Mouse (Mus musculus) ovary, adult 18-20 months (tissue): ENCODE results near the gene Lrit3.

Source experiments
- DNase-seq: peaks from one replicate; pipeline ENCODE4 v3.0.0; 2022; ENCODE audit warnings: low spot score, mixed read lengths

Gene Lrit3

DNA sequence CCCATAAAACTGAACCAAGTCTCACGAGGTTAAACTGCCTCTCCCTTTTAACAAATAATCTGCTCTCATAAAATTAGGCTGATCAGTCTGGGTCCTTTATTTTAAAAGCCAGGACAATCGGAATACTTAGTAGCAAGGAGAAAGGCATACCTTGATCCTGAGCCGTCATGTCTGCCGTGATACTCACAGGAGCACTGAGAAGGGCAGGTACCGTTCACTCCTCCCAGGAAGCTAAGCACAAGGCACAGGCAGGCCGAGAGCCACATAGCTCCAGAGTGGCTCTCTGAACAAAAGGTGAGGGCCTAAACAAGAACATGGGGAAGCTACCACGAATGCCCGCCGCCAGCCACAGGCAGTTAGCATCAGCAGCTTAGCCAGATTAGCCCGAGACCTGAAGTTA is at the start of gene Lrit3:
Lrit3 (minus strand) TSS at position 266 of the 400 bp plus-strand sequence.
- DNase-seq: no peak

DNA sequence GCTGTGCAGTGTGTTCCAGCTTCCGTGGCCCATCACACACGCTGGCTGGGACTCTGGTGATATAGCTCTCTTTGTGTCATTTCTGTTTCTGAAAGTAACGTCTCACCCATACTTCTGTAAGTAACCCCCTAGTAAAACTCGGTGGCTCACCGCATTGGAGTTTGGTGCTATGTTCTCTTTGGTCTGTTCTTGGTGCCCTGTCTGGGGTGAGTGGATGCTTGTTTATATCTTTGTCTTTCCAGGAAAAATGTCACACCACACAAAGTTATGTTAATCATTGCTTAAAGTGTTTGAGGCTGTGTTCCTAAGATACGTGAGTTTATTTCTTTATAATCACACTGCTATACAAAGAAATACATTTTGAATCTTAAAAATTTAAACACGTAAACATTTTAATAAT is 43.0 kb upstream of the Lrit3 start:
- DNase-seq: no peak

GRCm38 (mm10) chr3:129845868-129846267 is 42.0 kb upstream of the Lrit3 start:
- DNase-seq: no peak

- DNase-seq: no peak
Observed at GRCm38 (mm10) chr3:129838017-129838416, 34.2 kb upstream of the Lrit3 start.

GRCm38 (mm10) chr3:129836965-129837364 is 33.1 kb upstream of the Lrit3 start:
- DNase-seq: no peak

GRCm38 (mm10) chr3:129836051-129836697 is 32.3 kb upstream of the Lrit3 start:
- peak; percentile 24 for DNase-seq

DNA sequence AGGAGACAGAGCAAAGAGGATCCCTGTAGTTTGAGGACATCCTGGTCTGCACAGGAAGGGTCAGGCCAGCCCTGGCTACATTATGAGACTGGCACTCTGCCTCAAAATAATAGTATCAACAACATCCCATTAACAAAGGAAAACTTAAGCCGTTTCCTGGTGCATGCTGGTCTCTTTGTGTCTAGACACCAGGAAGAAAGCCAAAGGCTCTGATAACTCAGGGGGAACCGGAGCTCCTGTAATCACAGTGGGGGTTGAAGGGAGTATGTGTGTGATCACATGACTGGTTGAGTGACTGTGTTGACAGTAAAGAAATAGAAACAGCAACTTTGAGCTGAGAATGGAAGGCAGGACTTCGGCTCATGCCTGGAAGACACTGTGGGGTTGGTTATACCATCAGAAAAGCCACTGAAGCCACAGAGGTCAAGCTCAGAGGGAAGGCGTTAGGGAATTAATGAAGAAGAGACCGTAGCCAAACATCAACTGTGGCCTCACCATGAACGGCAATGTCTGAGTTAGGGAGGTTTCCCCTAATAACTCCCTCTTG is 31.6 kb upstream of the Lrit3 start, which contains the start of gene Cfi:
Cfi (plus strand) TSS at position 497 of the 547 bp plus-strand sequence.
- DNase-seq: no peak

GRCm38 (mm10) chr3:129831035-129831568 is 27.3 kb upstream of the Lrit3 start, which contains the start of gene Gar1:
TSS of gene Gar1 (minus strand) at chr3:129831396.
- peak; percentile 89 for DNase-seq

DNA sequence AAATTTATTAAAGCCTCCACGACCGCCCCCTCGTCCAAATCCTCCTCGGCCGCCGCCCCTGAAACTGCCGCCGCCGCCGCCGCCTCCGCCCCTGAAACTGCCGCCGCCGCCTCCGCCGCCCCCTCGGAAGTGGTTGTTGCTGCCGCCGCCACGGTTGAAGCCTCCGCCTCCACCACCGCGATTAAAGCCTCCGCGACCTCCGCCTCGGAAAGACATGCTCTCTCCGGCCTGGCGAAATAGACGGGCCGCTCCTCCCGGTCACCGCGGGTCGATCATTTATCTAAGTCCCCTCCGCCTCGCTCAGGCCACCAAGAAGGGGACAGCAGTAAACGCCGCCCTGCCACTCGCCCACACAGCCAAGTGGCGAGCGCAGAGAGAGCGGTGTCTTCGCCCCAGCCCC is 26.8 kb upstream of the Lrit3 start:
- peak; percentile 3 for DNase-seq

GRCm38 (mm10) chr3:129827691-129828090 is 23.9 kb upstream of the Lrit3 start:
- DNase-seq: no peak

DNA sequence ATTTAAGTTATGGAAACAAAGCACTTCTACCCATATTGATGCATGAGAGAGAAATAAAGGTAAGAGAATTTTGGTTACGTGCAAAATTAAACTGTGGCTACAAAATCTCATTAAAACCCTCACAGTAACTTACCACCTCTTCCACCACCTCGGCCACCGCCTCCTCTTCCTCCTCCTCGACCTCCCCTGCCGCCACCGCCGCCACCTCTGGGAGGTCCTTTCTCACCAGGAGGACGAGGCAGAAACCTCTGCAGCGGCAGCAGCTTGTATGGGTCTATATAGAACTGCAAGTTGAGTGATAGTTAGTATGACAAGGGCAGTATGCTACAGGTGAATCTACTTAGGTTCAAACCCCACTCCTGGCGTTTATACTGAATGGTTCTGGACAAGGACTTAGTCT is 22.9 kb upstream of the Lrit3 start:
- DNase-seq: no peak

- no peak for DNase-seq
Observed at GRCm38 (mm10) chr3:129824891-129825290, 21.1 kb upstream of the Lrit3 start.

GRCm38 (mm10) chr3:129824146-129824545 is 20.3 kb upstream of the Lrit3 start:
- no peak for DNase-seq

DNA sequence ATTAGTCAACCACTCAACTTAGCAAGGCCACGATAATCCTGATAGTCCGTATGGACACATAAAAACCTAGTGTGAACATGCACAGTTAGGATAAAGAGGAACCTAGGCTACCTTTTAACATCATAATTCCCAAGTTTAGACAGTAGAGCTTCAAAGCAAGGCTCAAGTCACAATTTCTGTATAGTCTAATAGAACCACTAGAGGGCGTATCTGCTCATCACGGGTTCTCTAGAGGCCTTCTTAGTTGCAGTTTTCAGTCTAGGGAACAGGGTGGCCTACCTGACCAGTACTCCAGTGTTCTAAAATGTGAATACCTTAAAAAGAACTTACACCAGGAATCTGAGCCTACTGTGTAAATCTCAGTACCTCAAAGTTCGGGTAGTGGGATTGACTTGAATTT is 19.5 kb upstream of the Lrit3 start:
- no peak for DNase-seq

DNA sequence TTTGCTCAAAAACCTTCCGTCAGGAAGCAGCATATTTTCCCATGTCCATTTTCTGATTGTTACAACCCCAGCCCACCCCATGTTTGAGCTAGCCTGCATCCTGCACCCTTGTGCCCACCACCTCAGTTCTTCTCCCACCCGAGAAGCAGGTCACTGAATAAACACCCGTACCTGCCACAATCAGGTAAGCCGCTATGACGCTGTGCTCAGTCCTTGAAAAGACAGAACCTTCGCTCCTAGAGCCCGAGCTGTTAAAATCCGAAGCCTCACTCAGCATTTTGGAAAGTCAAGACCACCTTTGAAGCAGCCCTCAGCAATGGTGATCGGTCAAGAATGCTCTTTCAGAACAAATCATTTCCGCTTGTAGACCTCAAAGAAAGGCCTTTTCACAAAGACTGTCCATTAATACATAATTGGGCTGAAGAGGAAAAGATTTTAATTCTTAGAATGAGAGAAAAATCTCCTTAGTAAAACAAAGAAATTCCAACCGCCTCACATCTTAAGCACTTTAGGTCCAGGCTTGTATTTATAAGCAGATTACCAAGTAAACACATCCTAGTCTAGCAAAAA is 18.5 kb upstream of the Lrit3 start, which contains the start of gene Rrh:
Rrh (minus strand) TSS at position 382 of the 570 bp plus-strand sequence.
- no peak for DNase-seq

- no peak for DNase-seq
Observed at GRCm38 (mm10) chr3:129821736-129822135, 17.9 kb upstream of the Lrit3 start.

GRCm38 (mm10) chr3:129820847-129821246 is 17.0 kb upstream of the Lrit3 start:
- no peak for DNase-seq

DNA sequence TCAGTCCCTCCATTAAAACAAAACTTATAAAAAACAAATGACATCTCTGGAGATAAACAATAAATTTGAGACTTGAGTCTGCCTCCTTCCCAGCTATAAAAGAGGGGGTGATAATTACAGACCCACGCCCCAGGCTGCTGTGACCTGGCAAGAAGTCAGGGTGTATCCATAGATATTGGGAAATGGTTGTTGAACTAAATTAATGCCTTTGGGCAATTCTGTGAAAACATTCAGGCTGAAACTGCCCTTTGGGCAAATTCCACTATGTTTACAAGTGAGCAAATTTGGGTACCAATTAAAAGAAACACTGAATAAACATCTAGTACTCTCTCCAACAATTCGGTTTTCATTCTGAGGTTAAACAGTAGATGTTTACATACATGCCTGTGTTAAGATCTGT is 4.8 kb downstream of the Lrit3 start:
- no peak for DNase-seq

GRCm38 (mm10) chr3:129798551-129798950 is 5.3 kb downstream of the Lrit3 start:
- no peak for DNase-seq

GRCm38 (mm10) chr3:129797341-129797740 is 6.5 kb downstream of the Lrit3 start:
- no peak for DNase-seq

DNA sequence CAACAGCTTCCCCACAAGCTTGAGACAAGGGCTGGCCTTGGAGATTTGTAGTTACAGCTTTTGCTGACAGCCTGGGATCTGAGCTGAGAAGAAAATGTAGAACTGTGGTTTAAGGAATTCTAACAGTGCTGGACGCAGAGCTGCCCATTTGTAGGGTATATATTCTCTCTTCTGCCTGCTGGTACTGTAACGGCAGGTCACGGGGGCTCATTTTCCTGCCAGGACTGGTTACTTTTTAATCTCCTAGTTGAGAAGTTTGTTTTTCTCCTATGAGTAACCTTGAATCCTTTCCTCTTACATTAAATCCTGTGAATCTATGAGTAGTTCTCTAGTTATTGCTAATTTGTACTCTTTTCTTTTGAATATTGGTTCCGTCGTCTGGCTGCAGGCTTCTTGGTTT is 10.0 kb downstream of the Lrit3 start:
- DNase-seq: no peak

DNA sequence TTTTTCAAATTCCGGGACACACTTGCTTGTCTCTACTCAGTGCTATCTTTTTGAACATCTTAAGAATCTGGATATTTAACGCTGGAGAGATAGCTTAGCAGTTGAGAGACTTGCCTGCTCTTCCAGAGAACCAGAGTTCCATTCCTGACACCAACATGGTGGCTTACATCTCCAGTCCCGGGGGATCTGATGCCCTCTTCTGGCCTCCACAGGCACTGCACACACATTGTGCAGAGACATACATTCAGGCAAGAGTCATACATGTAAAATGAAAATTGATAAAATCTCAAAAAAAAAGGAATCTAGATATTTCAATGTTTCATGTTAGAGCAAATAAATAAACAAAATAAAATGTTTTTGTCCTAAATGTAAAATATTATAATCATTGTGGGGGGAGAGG is 21.1 kb downstream of the Lrit3 start:
- no peak for DNase-seq

DNA sequence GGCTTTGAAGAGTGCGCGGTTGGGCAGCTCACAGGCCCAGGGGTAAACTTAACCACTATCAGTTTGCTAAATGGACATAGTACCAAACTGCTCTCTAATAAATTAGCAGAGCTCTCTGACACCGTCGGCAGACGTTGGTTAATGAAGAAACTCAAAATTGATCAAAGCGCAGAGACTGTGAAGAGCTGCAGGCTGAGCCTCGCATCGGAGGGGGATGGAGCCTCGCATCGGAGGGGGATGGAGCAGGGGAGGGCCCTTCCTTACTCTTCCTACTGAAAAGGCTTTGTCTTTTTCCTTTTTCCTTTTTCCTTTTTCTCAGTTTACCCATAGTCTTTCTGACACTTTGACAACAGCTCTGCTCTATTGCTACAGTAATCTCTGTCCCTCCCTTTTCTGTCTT is 22.4 kb downstream of the Lrit3 start:
- DNase-seq: no peak
